Comparison of ENCODE assay signal across 9 mouse cellular contexts in genomic region chrX:135805780-135806179, GRCm38 (mm10). TPM values are rescaled to one million over a fixed set of nuclear protein-coding genes. Genes with fewer than 3 reads are reported as not detected.
A peak's percentile ranks its signal among the peaks of the same experiment; 100 is the strongest.
DNase-seq lines count a peak whose midpoint lies in the region; ATAC-seq and TF ChIP-seq lines count a peak whose summit lies in the region.
"Had no signal": no experiment of that assay in that cellular context is flagged by ENCODE, and none has a peak within 500 bp of the region (broad histone marks: within the 10 kb centered on the region; RNA-seq: fewer than 3 reads in every experiment).

No protein-coding gene starts in this region.

- TF ChIP-seq CTCF in heart, postnatal 0 days (IDR thresholded peaks at IDR 0.05; ENCODE audit: low read depth) = peak; percentile 73

- ATAC-seq in heart, postnatal 0 days (ENCODE audit: insufficient read depth, low read depth) = no peak
- ATAC-seq in heart, embryonic 12.5 days (ENCODE audit: insufficient number of reproducible peaks, low FRiP score) = no peak
- 0 out of 2 replicates have a peak, but pooled peaks have one; percentile 59 for ATAC-seq in megakaryocyte-erythroid progenitor cell, adult 5-6 weeks (replicated peaks; ENCODE audit: low FRiP score, low TSS enrichment, poor library complexity, severe bottlenecking)
- no peak for ATAC-seq in erythroblast, adult 5-6 weeks (replicated peaks; ENCODE audit: low FRiP score, poor library complexity, severe bottlenecking)

- H3K27me3 ChIP-seq in heart, postnatal 0 days (ENCODE audit: control insufficient read depth, insufficient read depth, low read length) = no peaks in the 10 kb centered on the region
- H3K27me3 ChIP-seq in heart, embryonic 12.5 days (replicated peaks) = no peaks in the 10 kb centered on the region
- H3K27me3 ChIP-seq: midbrain, embryonic 12.5 days had no signal

- 4% methylated on average over 1 of the region's 1 CpGs for WGBS in heart, postnatal 0 days
- 6% methylated on average over 1 of the region's 1 CpGs for WGBS in heart, embryonic 12.5 days

- H3K9me3 ChIP-seq in heart, postnatal 0 days (replicated peaks; ENCODE audit: control insufficient read depth, low read length) = no peaks in the 10 kb centered on the region
- H3K9me3 ChIP-seq in heart, embryonic 12.5 days (replicated peaks) = no peaks in the 10 kb centered on the region
- H3K9me3 ChIP-seq: midbrain, embryonic 12.5 days had no signal

- H3K27ac ChIP-seq in heart, postnatal 0 days (ENCODE audit: low read depth) = no peak overlapping the region
- no peak overlapping the region for H3K27ac ChIP-seq in heart, embryonic 12.5 days (ENCODE audit: poor library complexity, severe bottlenecking)
- H3K27ac ChIP-seq: midbrain, embryonic 12.5 days had no signal

- DNase-seq in heart, postnatal 0 days (ENCODE audit: low spot score) = no peak
- DNase-seq in right cerebral cortex, adult 2 months (ENCODE audit: low spot score in 2 of 2) = peak; percentile 41 to 65
- no peak for DNase-seq in right cerebral cortex, postnatal 36 days (ENCODE audit: low spot score in 2 of 2)
- DNase-seq in c-Kit-positive CD71-positive TER-119-negative erythroid progenitor cells, embryonic 14.5 days (ENCODE audit: low read depth) = peak; percentile 22
- peak; percentile 35 for DNase-seq in forelimb bud, embryonic 11.5 days (ENCODE audit: low read depth, low spot score)

- TF ChIP-seq EP300 in heart, postnatal 0 days (IDR thresholded peaks at IDR 0.05; ENCODE audit: low read depth) = no peak

- H3K4me2 ChIP-seq in heart, postnatal 0 days (ENCODE audit: low read depth, low read length) = no peak overlapping the region
- no peak overlapping the region for H3K4me2 ChIP-seq in heart, embryonic 12.5 days
- H3K4me2 ChIP-seq: midbrain, embryonic 12.5 days had no signal

- no peaks in the 10 kb centered on the region for H3K36me3 ChIP-seq in heart, postnatal 0 days (replicated peaks; ENCODE audit: control insufficient read depth, insufficient read depth, low read length)
- H3K36me3 ChIP-seq in heart, embryonic 12.5 days = 0 out of 2 replicates have a peak, but pooled peaks cover under 1% of the 10 kb centered on the region

- no peak overlapping the region for H3K4me3 ChIP-seq in heart, postnatal 0 days (ENCODE audit: low read depth, low read length)
- no peak overlapping the region for H3K4me3 ChIP-seq in heart, embryonic 12.5 days
- H3K4me3 ChIP-seq: midbrain, embryonic 12.5 days had no signal

- no peaks in the 10 kb centered on the region for H3K4me1 ChIP-seq in heart, postnatal 0 days (ENCODE audit: control insufficient read depth, insufficient read depth)
- no peaks in the 10 kb centered on the region for H3K4me1 ChIP-seq in heart, embryonic 12.5 days (replicated peaks)
- H3K4me1 ChIP-seq: midbrain, embryonic 12.5 days had no signal

- H3K9ac ChIP-seq in heart, postnatal 0 days (replicated peaks; ENCODE audit: low read depth, low read length) = no peak overlapping the region
- H3K9ac ChIP-seq in heart, embryonic 12.5 days = no peak overlapping the region
- H3K9ac ChIP-seq: midbrain, embryonic 12.5 days had no signal

RNA-seq across cellular contexts. Expression of gene Bhlhb9, which starts 8.4 kb away (rescaled TPM):
- total RNA-seq in heart, postnatal 0 days (2014; rRNA removed; ENCODE audit: low replicate concordance) = 40.5 and 44.6 TPM in 2 replicates
- polyA plus RNA-seq in heart, postnatal 0 days (2015; fragmentation: Nextera tagmentation; extraction: Ambion mirVana) = 47.1 and 48.8 TPM in 2 replicates
- polyA plus RNA-seq in heart, embryonic 12.5 days (2016; fragmentation: Nextera tagmentation; extraction: Ambion mirVana) = 71.7 and 74.5 TPM in 2 replicates
- 15.2 and 26.2 TPM in 2 replicates for total RNA-seq in megakaryocyte-erythroid progenitor cell, adult 5-6 weeks (2014; fragmentation: Nextera tagmentation)
- 26.1 and 32.1 TPM in 2 replicates for total RNA-seq in megakaryocyte-erythroid progenitor cell, adult 5-6 weeks (2017)
- total RNA-seq in erythroblast, adult 5-6 weeks (2015; ENCODE audit: low replicate concordance) = 0.38 and 3.8 TPM in 2 replicates
- total RNA-seq in erythroblast, adult 5-6 weeks (2017; ENCODE audit: low replicate concordance) = 1.8 and 3.4 TPM in 2 replicates

RNA-seq across cellular contexts. Expression of gene Gprasp2, which starts 33.1 kb away (rescaled TPM):
- 8.8 and 13.3 TPM in 2 replicates for total RNA-seq in heart, postnatal 0 days (2014; rRNA removed; ENCODE audit: low replicate concordance)
- polyA plus RNA-seq in heart, postnatal 0 days (2015; fragmentation: Nextera tagmentation; extraction: Ambion mirVana) = 6.7 and 7.0 TPM in 2 replicates
- polyA plus RNA-seq in heart, embryonic 12.5 days (2016; fragmentation: Nextera tagmentation; extraction: Ambion mirVana) = 23.1 and 23.9 TPM in 2 replicates
- 0.52 and 1.5 TPM in 2 replicates for total RNA-seq in megakaryocyte-erythroid progenitor cell, adult 5-6 weeks (2014; fragmentation: Nextera tagmentation)
- total RNA-seq in megakaryocyte-erythroid progenitor cell, adult 5-6 weeks (2017) = 0.80 and 6.5 TPM in 2 replicates
- total RNA-seq in erythroblast, adult 5-6 weeks (2015; ENCODE audit: low replicate concordance) = not detected in 2 replicates
- not detected in 2 replicates for total RNA-seq in erythroblast, adult 5-6 weeks (2017; ENCODE audit: low replicate concordance)

Comparison
In these comparisons a context has a peak if more than half of its experiments do, and no peak if none do; other contexts are left out.
1. DNase-seq: peak in right cerebral cortex, adult 2 months (2 of 2), c-Kit-positive CD71-positive TER-119-negative erythroid progenitor cells, embryonic 14.5 days (single experiment) and forelimb bud, embryonic 11.5 days (single experiment); none in heart, postnatal 0 days (single experiment) and right cerebral cortex, postnatal 36 days (0 of 2).